Mouse (Mus musculus) midbrain, embryonic 14.5 days (tissue): Measurements from ENCODE around the gene Naaa. TPM values are rescaled to one million over a fixed set of nuclear protein-coding genes. Genes with fewer than 3 reads are reported as not detected.

ENCODE experiments used
- ATAC-seq: fragments of 200-750 bp; cut with Nextera tagmentation; 2 replicates; pipeline ENCODE4 v1.8.0; 2017; ENCODE audit warnings: moderate number of reproducible peaks, moderate library complexity; ENCODE audit not compliant: low FRiP score, low TSS enrichment
- DNase-seq: peaks from one replicate; pipeline ENCODE4 v3.0.0-alpha.2; 2015
- H3K27ac ChIP-seq: fragments of 300-500 bp; sonication (generic); replicated peaks from 2 replicates; pipeline ENCODE4 v1.5.1; 2014; ENCODE audit warnings: mild to moderate bottlenecking, low read depth, low read length, moderate library complexity
- H3K27me3 ChIP-seq: fragments of 300-500 bp; sonication (generic); 2 replicates; pipeline ENCODE4 v1.6.1; 2014; ENCODE audit warnings: low read length, control low read depth, mixed read lengths; ENCODE audit not compliant: control insufficient read depth, insufficient read depth
- H3K36me3 ChIP-seq: fragments of 300-500 bp; sonication (generic); 2 replicates; pipeline ENCODE4 v1.6.1; 2014; ENCODE audit warnings: low read length, control low read depth; ENCODE audit not compliant: control insufficient read depth, insufficient read depth
- H3K4me1 ChIP-seq: fragments of 300-500 bp; sonication (generic); 2 replicates; pipeline ENCODE4 v1.6.1; 2014; ENCODE audit warnings: mild to moderate bottlenecking, antibody characterized with exemption, low read length, control low read depth; ENCODE audit not compliant: control insufficient read depth, insufficient read depth
- H3K4me2 ChIP-seq: fragments of 300-500 bp; sonication (generic); 2 replicates; pipeline ENCODE4 v1.6.1; 2014; ENCODE audit warnings: mild to moderate bottlenecking, low read length, moderate library complexity
- H3K4me3 ChIP-seq: fragments of 300-500 bp; sonication (generic); replicated peaks from 2 replicates; pipeline ENCODE4 v1.5.1; 2014; ENCODE audit warnings: low read depth, low read length
- H3K9ac ChIP-seq: fragments of 300-500 bp; sonication (generic); replicated peaks from 2 replicates; pipeline ENCODE4 v1.6.1; 2014; ENCODE audit warnings: mild to moderate bottlenecking, low read length, moderate library complexity
- H3K9me3 ChIP-seq: fragments of 300-500 bp; sonication (generic); 2 replicates; pipeline ENCODE4 v1.6.1; 2016; ENCODE audit warnings: low read length, control low read depth, mixed read lengths; ENCODE audit not compliant: control insufficient read depth
- WGBS: fragments of 180-500 bp; shearing (Covaris S2); extraction: QIAGEN DNeasy Blood & Tissue Kit; methylation state at CpG from one replicate; pipeline ENCODE4 v1.1.7; 2014; 5-methylcytosine and 5-hydroxymethylcytosine counted together
- polyA plus RNA-seq: library from polyadenylated mRNA; unstranded; fragments of >200 nt; fragmentation: Nextera tagmentation; extraction: Ambion mirVana; gene quantifications from 2 replicates; pipeline ENCODE4 v1.2.1, GENCODE M21; 2014

Naaa gene
- polyA plus RNA-seq, 1 experiment from 2014 or later, result 15.2 TPM

GRCm38 (mm10) chr5:92230306-92230705 lies 47.7 kb downstream of the Naaa start:
- no peak overlapping the region for H3K4me3 ChIP-seq
- no peak overlapping the region for H3K4me2 ChIP-seq
- no peaks in the 10 kb centered on the region for H3K9me3 ChIP-seq
- H3K9ac ChIP-seq, result no peak overlapping the region
- no peak overlapping the region for H3K27ac ChIP-seq
- H3K27me3 ChIP-seq, result no peaks in the 10 kb centered on the region
- 83% methylated on average over 11 of the region's 11 CpGs for whole genome bisulfite sequencing
- no peaks in the 10 kb centered on the region for H3K36me3 ChIP-seq
- no peak for ATAC-seq
- no peaks in the 10 kb centered on the region for H3K4me1 ChIP-seq
- DNase-seq, result no peak

GRCm38 (mm10) chr5:92229514-92229913 lies 48.5 kb downstream of the Naaa start:
- no peak for ATAC-seq
- Histone ChIP-seq H3K4me1 (no peaks in the 10 kb centered on the region), H3K4me3 (no peak overlapping the region), H3K36me3 (no peaks in the 10 kb centered on the region), H3K27me3 (no peaks in the 10 kb centered on the region), H3K27ac (no peak overlapping the region), H3K4me2 (no peak overlapping the region), H3K9me3 (no peaks in the 10 kb centered on the region), H3K9ac (no peak overlapping the region)
- 92% methylated on average over 3 of the region's 3 CpGs for WGBS
- no peak for DNase-seq

DNA sequence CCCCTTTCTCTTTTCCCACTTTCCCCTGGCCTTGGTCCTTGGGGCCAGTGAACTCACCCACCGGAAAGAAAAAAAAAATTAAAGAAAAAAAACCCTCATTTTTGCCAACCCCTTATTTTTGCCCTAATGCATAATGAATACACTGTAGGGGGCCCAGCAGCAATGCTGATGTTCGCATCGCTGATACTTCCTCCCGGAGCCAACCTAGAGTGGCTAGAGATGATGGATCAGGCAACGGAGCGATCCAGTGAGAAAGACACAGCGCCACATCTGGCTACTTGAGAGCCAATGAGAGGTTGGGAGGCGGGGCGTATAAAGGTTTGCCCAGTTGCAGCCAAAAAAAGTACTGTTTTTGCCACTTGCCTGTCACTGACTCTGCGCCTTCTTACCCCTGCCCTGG lies 49.2 kb downstream of the Naaa start:
- H3K27me3 ChIP-seq, result no peaks in the 10 kb centered on the region
- H3K4me2 ChIP-seq, result no peak overlapping the region
- H3K9me3 ChIP-seq, result no peaks in the 10 kb centered on the region
- H3K4me3 ChIP-seq, result no peak overlapping the region
- ATAC-seq (no peak), DNase-seq (no peak)
- no peaks in the 10 kb centered on the region for H3K36me3 ChIP-seq
- WGBS, result 31% methylated on average over 10 of the region's 10 CpGs
- no peak overlapping the region for H3K27ac ChIP-seq
- H3K9ac ChIP-seq, result no peak overlapping the region
- no peaks in the 10 kb centered on the region for H3K4me1 ChIP-seq

DNA sequence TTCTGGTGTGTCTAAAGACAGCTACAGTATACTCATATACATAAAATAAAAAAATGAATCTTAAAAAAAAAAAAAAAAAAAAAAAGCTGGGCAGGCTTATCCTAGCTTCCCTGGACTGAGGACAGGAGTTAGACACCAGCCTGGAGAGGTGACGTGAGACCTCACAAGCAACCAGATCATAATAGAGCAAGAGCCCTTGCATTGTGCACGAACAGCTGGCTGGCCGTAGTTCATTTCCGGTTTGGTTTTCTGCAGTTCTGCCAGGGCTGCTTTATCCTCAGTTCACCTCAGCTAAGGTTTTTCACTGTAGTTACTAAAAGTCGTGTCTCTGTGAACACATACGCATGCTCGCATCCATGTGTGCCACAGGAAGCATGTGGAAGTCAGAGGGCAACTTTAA lies 50.2 kb downstream of the Naaa start:
- 89% methylated on average over 7 of the region's 7 CpGs for WGBS
- Histone ChIP-seq H3K27me3 (no peaks in the 10 kb centered on the region), H3K9me3 (no peaks in the 10 kb centered on the region), H3K4me1 (no peaks in the 10 kb centered on the region), H3K27ac (no peak overlapping the region), H3K9ac (no peak overlapping the region), H3K36me3 (no peaks in the 10 kb centered on the region), H3K4me3 (no peak overlapping the region), H3K4me2 (no peak overlapping the region)
- ATAC-seq (no peak), DNase-seq (no peak)

GRCm38 (mm10) chr5:92220287-92220902 lies 57.6 kb downstream of the Naaa start:
- no peak overlapping the region for H3K27ac ChIP-seq

GRCm38 (mm10) chr5:92219826-92220225 lies 58.1 kb downstream of the Naaa start:
- DNase-seq, result peak; percentile 21
- Histone ChIP-seq H3K4me1 (peaks cover 14% of the 10 kb centered on the region; the same call in 1 of the 2 replicates), H3K27ac (peak overlapping the region; percentile 86), H3K27me3 (no peaks in the 10 kb centered on the region), H3K4me2 (no peak overlapping the region; the same call in 1 of the 2 replicates), H3K9ac (no peak overlapping the region), H3K36me3 (no peaks in the 10 kb centered on the region), H3K4me3 (no peak overlapping the region), H3K9me3 (no peaks in the 10 kb centered on the region)
- ATAC-seq, result no peak
- 73% methylated on average over 6 of the region's 6 CpGs for WGBS

More at GRCm38 (mm10) chr5:92220287-92220902, 57.6 kb downstream of the Naaa start:
- H3K4me3 ChIP-seq, result no peak overlapping the region
- no peaks in the 10 kb centered on the region for H3K36me3 ChIP-seq
- no peak overlapping the region for H3K9ac ChIP-seq
- H3K27me3 ChIP-seq, result no peaks in the 10 kb centered on the region
- peaks cover 14% of the 10 kb centered on the region; the same call in 1 of the 2 replicates for H3K4me1 ChIP-seq
- no peaks in the 10 kb centered on the region for H3K9me3 ChIP-seq
- H3K4me2 ChIP-seq, result no peak overlapping the region
- 91% methylated on average over 8 of the region's 8 CpGs for WGBS
- ATAC-seq, result no peak
- no peak for DNase-seq

GRCm38 (mm10) chr5:92218915-92219793 lies 58.8 kb downstream of the Naaa start:
- Histone ChIP-seq H3K36me3 (no peaks in the 10 kb centered on the region), H3K4me3 (no peak overlapping the region), H3K9ac (no peak overlapping the region), H3K27ac (peak overlapping the region; percentile 86), H3K27me3 (no peaks in the 10 kb centered on the region), H3K9me3 (no peaks in the 10 kb centered on the region), H3K4me1 (peaks cover 14% of the 10 kb centered on the region; the same call in 1 of the 2 replicates), H3K4me2 (peak overlapping the region; percentile 37)
- WGBS, result 24% methylated on average over 17 of the region's 17 CpGs
- ATAC-seq (peak; percentile 85), DNase-seq (peak; percentile 75)

DNA sequence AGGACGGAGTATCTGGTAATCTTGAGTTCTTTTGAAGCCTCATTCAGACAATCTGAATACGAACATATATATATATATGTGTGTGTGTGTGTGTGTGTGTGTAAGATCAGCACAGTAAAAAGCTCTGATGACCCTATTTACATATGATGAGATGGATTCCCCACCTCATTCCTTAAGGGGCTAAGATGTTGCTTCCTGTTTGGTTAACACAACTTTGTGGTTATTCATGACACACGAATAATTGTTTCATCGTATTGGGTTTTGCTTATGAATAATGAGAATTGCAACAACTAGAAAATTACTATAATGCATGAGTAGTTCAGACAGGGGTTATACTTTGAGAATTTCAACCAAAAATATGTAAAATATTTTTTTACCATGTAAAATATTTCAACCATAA lies 62.7 kb downstream of the Naaa start, which contains the start of gene U90926:
Gene U90926 (minus strand): TSS at position 101 of the 400 bp plus-strand sequence.
- H3K36me3 ChIP-seq, result no peaks in the 10 kb centered on the region
- no peak within 1 kb of the TSS for H3K4me3 ChIP-seq
- no peak within 1 kb of the TSS for H3K4me2 ChIP-seq
- peaks cover 14% of the 10 kb centered on the region; the same call in 1 of the 2 replicates for H3K4me1 ChIP-seq
- WGBS, result 94% methylated on average over 4 of the region's 4 CpGs
- no peaks in the 10 kb centered on the region for H3K9me3 ChIP-seq
- no peak for DNase-seq
- H3K9ac ChIP-seq, result no peak within 1 kb of the TSS
- no peak for ATAC-seq
- H3K27ac ChIP-seq, result no peak within 1 kb of the TSS
- H3K27me3 ChIP-seq, result no peaks in the 10 kb centered on the region
